Mouse (Mus musculus) embryonic facial prominence, embryonic 11.5 days (tissue): ENCODE measurements around the gene Gabbr2. TPM values are rescaled to one million over a fixed set of nuclear protein-coding genes. Genes with fewer than 3 reads are reported as not detected.

Source experiments
- ATAC-seq: fragments of 200-750 bp; cut with Nextera tagmentation; replicated peaks from 2 replicates; pipeline ENCODE4 v1.8.0; 2017; ENCODE audit warnings: low read depth; ENCODE audit not compliant: insufficient number of reproducible peaks, low FRiP score, low TSS enrichment
- DNase-seq: peaks from one replicate; pipeline ENCODE4 v3.0.0-alpha.2; 2015; ENCODE audit warnings: low spot score
- H3K27ac ChIP-seq: fragments of 300-500 bp; sonication (generic); replicated peaks from 2 replicates; pipeline ENCODE4 v1.5.1; 2014; ENCODE audit warnings: mild to moderate bottlenecking, low read depth, low read length, control low read depth
- H3K27me3 ChIP-seq: fragments of 300-500 bp; sonication (generic); 2 replicates; pipeline ENCODE4 v1.6.1; 2014; ENCODE audit warnings: mild to moderate bottlenecking, low read length, moderate library complexity, mixed read lengths; ENCODE audit not compliant: control insufficient read depth, insufficient read depth
- H3K36me3 ChIP-seq: fragments of 300-500 bp; sonication (generic); replicated peaks from 2 replicates; pipeline ENCODE4 v1.6.1; 2014; ENCODE audit warnings: low read depth, mild to moderate bottlenecking, low read length, moderate library complexity, mixed read lengths; ENCODE audit not compliant: control insufficient read depth, insufficient read depth
- H3K4me1 ChIP-seq: fragments of 300-500 bp; sonication (generic); 2 replicates; pipeline ENCODE4 v1.6.1; 2014; ENCODE audit warnings: low read length, mixed read lengths; ENCODE audit not compliant: control insufficient read depth, insufficient read depth
- H3K4me2 ChIP-seq: fragments of 300-500 bp; sonication (generic); 2 replicates; pipeline ENCODE4 v1.6.1; 2014; ENCODE audit warnings: low read depth, mild to moderate bottlenecking, control low read depth, low read length, moderate library complexity
- H3K4me3 ChIP-seq: fragments of 300-500 bp; sonication (generic); 2 replicates; pipeline ENCODE4 v1.5.1; 2014; ENCODE audit warnings: low read depth, low read length, control low read depth
- H3K9ac ChIP-seq: fragments of 300-500 bp; sonication (generic); replicated peaks from 2 replicates; pipeline ENCODE4 v1.6.1; 2014; ENCODE audit warnings: mild to moderate bottlenecking, control low read depth, low read length
- H3K9me3 ChIP-seq: fragments of 300-500 bp; sonication (generic); replicated peaks from 2 replicates; pipeline ENCODE4 v1.6.1; 2016; ENCODE audit warnings: mild to moderate bottlenecking, low read length, inconsistent platforms, mixed read lengths; ENCODE audit not compliant: control insufficient read depth
- WGBS: fragments of 180-500 bp; shearing (Covaris S2); extraction: QIAGEN DNeasy Blood & Tissue Kit; methylation state at CpG from one replicate; pipeline ENCODE4 v1.1.7; 2014; 5-methylcytosine and 5-hydroxymethylcytosine counted together
- polyA plus RNA-seq: library from polyadenylated mRNA; unstranded; fragments of >200 nt; fragmentation: Nextera tagmentation; extraction: Ambion mirVana; gene quantifications from 2 replicates; pipeline ENCODE4 v1.2.1, GENCODE M21; 2014

Gabbr2 gene
- 0.25 and 0.28 TPM in 2 replicates for polyA plus RNA-seq

DNA sequence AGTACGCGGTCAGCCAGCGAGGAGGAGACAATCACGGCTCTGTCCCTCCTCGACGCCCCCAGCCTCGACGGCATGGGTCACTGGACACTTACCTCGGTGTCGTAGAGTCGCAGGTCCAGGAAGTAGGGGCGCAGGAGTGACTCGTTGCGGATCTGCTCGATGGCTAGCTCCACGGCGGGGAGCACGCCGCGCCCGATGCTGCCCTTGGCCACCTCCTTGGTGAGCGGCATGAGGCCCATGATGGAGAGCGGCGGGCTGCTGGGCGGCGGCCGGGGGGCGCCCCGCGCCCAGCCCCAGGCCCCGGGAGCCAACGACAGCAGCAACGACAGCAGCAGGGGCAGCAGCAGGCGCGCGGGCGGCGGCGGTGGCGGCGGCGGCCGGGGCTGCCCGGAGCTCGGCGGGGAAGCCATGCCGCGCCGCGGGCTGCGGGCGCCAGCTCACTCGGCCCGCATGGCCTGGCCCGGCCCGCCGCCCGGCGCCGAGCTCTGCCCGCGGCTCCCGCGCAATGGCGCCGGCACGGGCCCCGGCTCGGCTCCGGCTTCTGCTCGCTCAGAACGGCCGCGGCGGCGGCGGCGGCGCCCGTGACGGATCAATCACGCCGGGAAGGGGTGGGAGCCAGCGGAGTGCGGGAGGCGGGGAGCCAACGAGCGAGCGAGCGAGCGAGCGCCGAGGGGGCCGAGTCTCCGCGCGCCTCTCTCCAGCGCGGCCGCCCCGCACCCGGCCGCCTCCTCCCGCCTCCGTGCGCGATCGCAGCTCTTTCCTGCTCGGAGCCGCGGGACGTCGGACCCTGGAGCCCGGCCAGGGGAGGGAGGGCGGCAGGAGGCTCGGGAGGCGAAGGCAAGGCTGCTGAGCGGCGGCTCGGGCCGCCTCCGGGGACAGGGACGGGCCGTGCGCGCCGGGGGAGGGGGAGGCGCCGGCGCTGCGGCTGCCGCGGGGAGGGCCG lies at the start of gene Gabbr2:
Gabbr2 (minus strand) TSS at position 858 of the 943 bp plus-strand sequence.
- H3K9ac ChIP-seq: peak within 1 kb of the TSS; percentile 41
- H3K4me1 ChIP-seq: peaks cover 2% of the 10 kb centered on the region; the same call in 1 of the 2 replicates
- no peaks in the 10 kb centered on the region for H3K36me3 ChIP-seq
- no peaks in the 10 kb centered on the region for H3K9me3 ChIP-seq
- 2% methylated on average over 85 of the region's 134 CpGs for WGBS
- no peak for ATAC-seq
- H3K27me3 ChIP-seq: peaks cover 42% of the 10 kb centered on the region
- H3K4me2 ChIP-seq: peak within 1 kb of the TSS; percentile 97
- no peak within 1 kb of the TSS for H3K27ac ChIP-seq
- peak within 1 kb of the TSS; percentile 49 for H3K4me3 ChIP-seq
- peak; percentile 32 for DNase-seq

DNA sequence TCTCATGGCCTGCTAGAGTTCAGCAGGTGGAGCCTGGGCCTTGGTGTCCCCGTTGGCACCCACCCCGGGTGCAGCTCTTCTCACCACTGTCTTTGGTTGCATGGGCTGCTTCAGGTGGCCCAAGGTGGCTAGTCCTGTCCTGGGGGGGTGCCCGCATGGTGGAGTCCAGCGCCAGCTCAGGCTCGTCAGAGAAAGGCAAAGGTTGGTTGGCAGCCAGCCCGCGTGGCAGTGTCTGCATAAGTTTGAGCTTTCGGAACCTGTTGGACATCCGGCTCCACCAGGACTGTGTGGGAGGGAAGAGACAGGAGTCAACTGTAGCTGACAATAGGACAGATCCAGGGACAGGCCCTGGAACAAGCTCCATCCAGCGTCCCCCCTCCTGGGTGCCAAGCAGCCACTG lies 47.9 kb upstream of the Gabbr2 start:
- no peak for DNase-seq
- H3K9me3 ChIP-seq: no peaks in the 10 kb centered on the region
- no peaks in the 10 kb centered on the region for H3K27me3 ChIP-seq
- ATAC-seq: no peak
- H3K27ac ChIP-seq: no peak overlapping the region
- no peaks in the 10 kb centered on the region for H3K4me1 ChIP-seq
- no peak overlapping the region for H3K4me2 ChIP-seq
- no peak overlapping the region for H3K4me3 ChIP-seq
- no peak overlapping the region for H3K9ac ChIP-seq
- H3K36me3 ChIP-seq: no peaks in the 10 kb centered on the region
- 91% methylated on average over 10 of the region's 10 CpGs for WGBS

DNA sequence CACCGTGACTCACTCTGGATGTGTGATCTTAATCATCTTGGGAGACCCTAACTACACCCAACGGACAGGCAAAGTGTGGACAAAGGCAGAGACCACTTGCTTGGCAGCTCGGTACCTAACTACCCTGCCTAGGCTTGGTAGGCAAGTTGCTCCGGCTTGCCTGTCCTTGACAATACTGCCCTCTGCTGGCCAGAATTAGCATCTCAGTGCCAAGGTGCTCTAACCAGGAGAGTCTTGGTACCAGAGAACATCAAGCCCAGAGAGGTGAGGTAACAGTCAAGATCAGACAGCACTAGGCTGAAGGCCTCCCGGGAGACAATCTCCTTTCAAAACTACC lies 45.6 kb upstream of the Gabbr2 start:
- no peak for ATAC-seq
- 20% methylated on average over 5 of the region's 5 CpGs for WGBS

DNA sequence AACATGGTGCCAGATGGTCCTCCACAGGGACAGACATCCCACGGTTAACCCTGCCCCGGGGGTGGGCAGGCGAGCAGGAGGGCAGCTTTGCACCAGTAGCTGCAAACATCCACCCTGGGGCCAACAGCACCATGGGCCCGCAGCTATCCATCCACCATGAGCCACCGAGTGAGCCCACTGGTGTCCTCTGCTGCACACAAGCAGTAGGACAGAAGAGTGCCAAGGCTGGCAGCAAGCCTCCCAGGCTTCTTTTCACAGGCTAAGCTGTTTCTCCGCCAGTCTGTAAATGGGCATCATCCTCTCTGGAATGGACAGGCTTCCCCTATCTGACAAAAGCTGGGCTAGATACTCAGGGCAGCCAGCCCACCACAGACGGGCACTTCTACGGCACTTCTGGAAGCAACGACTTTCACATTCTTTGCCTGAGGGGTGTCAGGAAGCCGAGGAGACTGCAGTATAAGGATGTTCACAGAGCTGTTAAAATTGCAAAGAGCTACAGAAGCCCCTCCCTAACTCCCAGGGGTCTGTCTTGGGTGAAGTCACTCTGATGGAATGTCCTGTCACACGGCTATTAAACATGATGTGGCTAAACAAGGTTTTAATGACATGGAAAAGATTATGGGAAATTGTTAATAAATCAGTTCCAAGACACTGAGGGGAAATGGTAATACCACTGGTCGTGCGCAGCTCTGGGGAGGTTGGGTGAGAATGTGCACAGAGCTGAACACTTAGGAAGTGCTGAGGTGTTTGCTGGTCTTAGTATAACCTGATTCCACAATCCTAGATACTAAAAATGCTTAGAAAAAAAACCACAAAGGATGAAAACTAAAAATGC lies 45.0 kb upstream of the Gabbr2 start:
- DNase-seq (no peak), ATAC-seq (no peak)
- Histone ChIP-seq H3K36me3 (no peaks in the 10 kb centered on the region), H3K4me3 (no peak overlapping the region), H3K27me3 (no peaks in the 10 kb centered on the region), H3K4me1 (no peaks in the 10 kb centered on the region), H3K9ac (no peak overlapping the region), H3K9me3 (no peaks in the 10 kb centered on the region), H3K27ac (no peak overlapping the region), H3K4me2 (no peak overlapping the region)
- WGBS: 50% methylated on average over 13 of the region's 13 CpGs

More for the DNA sequence above, 45.6 kb upstream of the Gabbr2 start:
- H3K9me3 ChIP-seq: no peaks in the 10 kb centered on the region
- H3K27ac ChIP-seq: no peak overlapping the region
- H3K4me1 ChIP-seq: no peaks in the 10 kb centered on the region
- H3K9ac ChIP-seq: no peak overlapping the region
- no peaks in the 10 kb centered on the region for H3K27me3 ChIP-seq
- no peak overlapping the region for H3K4me2 ChIP-seq
- H3K4me3 ChIP-seq: no peak overlapping the region
- DNase-seq: peak; percentile 86
- H3K36me3 ChIP-seq: no peaks in the 10 kb centered on the region

DNA sequence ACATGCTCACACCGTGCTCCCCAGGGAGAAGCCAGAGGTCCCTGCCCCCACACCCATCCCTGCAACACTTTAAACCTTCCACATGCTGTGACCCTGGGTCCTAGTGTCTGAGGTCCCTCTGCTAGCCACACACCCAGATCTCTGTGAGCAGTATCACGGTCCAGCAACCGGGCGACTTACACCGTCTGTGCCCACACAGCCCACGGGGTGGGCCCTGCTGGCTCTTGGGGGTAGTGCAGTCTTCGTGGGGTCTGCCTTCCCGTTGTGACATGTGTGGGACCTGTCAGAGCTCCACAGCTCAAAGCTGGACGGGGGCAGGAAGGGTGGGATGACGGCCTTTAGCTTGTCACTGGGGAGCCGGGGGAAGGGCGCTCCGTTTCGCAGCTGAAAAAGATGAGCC lies 43.9 kb upstream of the Gabbr2 start:
- Histone ChIP-seq H3K4me3 (no peak overlapping the region), H3K36me3 (no peaks in the 10 kb centered on the region), H3K4me2 (no peak overlapping the region), H3K9ac (no peak overlapping the region), H3K27me3 (no peaks in the 10 kb centered on the region), H3K9me3 (no peaks in the 10 kb centered on the region), H3K27ac (no peak overlapping the region), H3K4me1 (no peaks in the 10 kb centered on the region)
- 71% methylated on average over 14 of the region's 14 CpGs for WGBS
- ATAC-seq: peak; percentile 30; the same call in 1 of the 2 replicates
- no peak for DNase-seq

DNA sequence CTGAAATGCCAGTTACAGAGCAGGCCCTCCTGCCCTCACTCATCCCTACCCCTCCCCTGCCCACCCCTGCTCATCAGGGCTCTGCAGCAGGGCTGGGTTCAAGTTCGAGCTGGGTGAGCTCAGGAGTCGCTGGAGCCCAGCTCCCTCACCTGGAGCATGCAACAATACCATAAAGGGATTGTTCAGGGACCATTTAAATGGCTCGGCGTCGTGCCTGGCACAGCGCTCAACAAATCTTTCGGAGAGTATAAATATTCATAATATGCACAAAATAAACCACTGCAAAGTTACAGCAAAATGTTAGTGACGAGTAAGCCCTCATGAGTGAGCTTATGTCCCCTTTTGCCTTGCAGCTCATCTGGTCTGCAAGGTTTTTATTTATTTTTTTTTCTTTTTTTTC lies 40.5 kb upstream of the Gabbr2 start:
- Histone ChIP-seq H3K27ac (no peak overlapping the region), H3K4me1 (no peaks in the 10 kb centered on the region), H3K4me3 (no peak overlapping the region), H3K4me2 (no peak overlapping the region), H3K27me3 (no peaks in the 10 kb centered on the region), H3K9ac (no peak overlapping the region), H3K9me3 (no peaks in the 10 kb centered on the region), H3K36me3 (no peaks in the 10 kb centered on the region)
- DNase-seq: no peak
- no peak for ATAC-seq
- WGBS: 83% methylated on average over 8 of the region's 8 CpGs

DNA sequence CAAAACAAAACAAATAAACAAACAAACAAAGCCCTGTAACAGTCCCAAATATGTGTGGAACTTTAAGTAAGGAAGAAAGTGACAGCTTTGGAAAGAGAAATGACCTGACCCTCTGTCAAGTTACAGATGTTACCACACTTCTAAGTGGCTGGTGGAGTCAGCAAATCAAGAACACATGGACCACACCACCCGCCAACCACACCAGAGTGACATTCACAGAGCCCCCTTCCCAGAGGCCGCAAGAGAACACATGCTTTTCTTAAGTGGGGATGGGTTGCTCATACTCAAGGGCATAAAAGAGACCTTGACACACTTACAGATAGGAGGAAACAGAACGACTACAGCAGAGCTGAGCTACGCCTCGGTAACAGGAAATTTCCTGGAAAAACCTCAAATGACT lies 37.1 kb upstream of the Gabbr2 start:
- H3K9me3 ChIP-seq: no peaks in the 10 kb centered on the region
- DNase-seq (peak; percentile 48), ATAC-seq (no peak)
- no peak overlapping the region for H3K27ac ChIP-seq
- 38% methylated on average over 5 of the region's 5 CpGs for WGBS
- H3K4me1 ChIP-seq: no peaks in the 10 kb centered on the region
- no peak overlapping the region for H3K4me2 ChIP-seq
- no peaks in the 10 kb centered on the region for H3K36me3 ChIP-seq
- no peaks in the 10 kb centered on the region for H3K27me3 ChIP-seq
- H3K4me3 ChIP-seq: no peak overlapping the region
- H3K9ac ChIP-seq: no peak overlapping the region

DNA sequence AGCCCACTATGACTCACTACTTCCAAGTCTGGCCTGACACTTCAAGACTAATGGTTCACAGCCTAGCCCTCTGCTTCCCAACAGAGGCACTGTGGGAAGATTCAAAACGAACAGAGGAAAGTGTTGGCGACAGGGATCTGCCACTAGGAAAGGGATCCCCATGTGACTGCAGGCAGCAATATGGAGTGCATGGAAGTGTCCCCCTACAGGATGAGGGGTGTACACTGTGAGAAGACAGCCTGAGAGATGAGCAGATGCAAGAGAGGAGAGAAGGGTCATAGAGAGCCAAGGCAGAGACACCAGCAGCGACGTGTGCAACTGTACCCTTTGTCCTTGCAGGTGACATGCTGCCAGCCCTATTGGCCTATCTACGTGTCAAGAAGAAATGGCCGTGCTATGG lies 32.3 kb upstream of the Gabbr2 start:
- no peak overlapping the region for H3K4me3 ChIP-seq
- no peaks in the 10 kb centered on the region for H3K36me3 ChIP-seq

More for the DNA sequence above, 32.3 kb upstream of the Gabbr2 start:
- H3K4me2 ChIP-seq: no peak overlapping the region
- DNase-seq (no peak), ATAC-seq (no peak)
- H3K27ac ChIP-seq: no peak overlapping the region
- no peak overlapping the region for H3K9ac ChIP-seq
- H3K9me3 ChIP-seq: no peaks in the 10 kb centered on the region
- H3K27me3 ChIP-seq: no peaks in the 10 kb centered on the region
- WGBS: 62% methylated on average over 6 of the region's 6 CpGs
- H3K4me1 ChIP-seq: no peaks in the 10 kb centered on the region
